ENCODE assay signal across 8 mouse cellular contexts in the genomic region with DNA sequence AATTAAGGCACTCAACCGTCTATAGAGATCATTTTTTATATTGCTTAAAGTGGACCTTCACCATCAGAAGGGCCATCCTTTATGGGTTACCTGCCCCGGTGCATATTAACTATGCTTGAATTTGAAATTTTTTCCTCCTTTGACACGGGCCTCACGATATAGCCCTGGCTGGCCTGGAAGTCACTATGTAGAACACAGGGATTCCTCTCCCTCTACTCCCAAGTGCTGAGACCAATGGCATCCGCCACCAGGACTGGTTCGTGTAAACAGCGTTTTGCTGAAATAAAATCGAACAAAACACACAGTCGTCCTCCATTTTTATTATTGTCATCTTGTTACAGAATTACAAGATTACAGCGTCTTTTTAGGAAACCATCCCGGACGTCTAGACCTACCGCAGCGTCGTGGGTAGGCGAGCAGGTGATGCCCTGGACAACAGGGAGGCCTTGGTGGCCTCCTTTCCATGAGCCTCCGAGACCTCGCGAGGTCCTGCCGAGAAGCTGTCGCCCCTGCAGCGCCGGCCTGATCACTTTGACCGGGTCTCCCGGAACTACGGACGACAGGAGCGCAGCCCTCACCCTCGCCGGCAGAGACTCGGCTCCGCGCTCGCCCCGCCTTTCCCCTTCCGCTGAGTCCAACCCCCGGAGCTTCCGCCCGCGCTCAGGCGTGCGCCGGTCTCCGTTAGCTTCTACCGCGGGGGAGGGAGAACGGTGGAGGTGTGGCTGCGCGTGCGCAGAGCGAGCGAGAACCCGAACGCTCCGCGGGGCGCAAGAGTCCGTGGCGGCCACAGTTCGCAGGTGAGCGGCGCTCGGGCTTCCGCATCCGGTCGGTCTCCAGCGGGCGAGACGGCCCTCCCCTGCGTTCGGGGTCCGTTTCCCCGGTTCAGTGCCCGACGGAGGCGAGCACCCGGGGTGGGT. TPM values are rescaled to one million over a fixed set of nuclear protein-coding genes. Genes with fewer than 3 reads are reported as not detected.
DNase-seq lines count a peak whose midpoint lies in the region; ATAC-seq and TF ChIP-seq lines count a peak whose summit lies in the region.

No protein-coding gene starts in this region.

- 3% methylated on average over 68 of the region's 77 CpGs for WGBS in forebrain, embryonic 14.5 days
- WGBS in lung, adult 2 months: 2% methylated on average over 77 of the region's 77 CpGs

- peaks cover 11% of the 10 kb centered on the region; the same call in 1 of the 2 replicates for H3K4me1 ChIP-seq in forebrain, embryonic 14.5 days (ENCODE audit: control insufficient read depth, insufficient read depth, low read length)
- no peaks in the 10 kb centered on the region; the same call in 1 of the 2 replicates for H3K4me1 ChIP-seq in lung, adult 2 months (ENCODE audit: control insufficient read depth, insufficient read depth, low read length)

- no peaks in the 10 kb centered on the region for H3K9me3 ChIP-seq in forebrain, embryonic 14.5 days (replicated peaks; ENCODE audit: control insufficient read depth, low read length)

- H3K36me3 ChIP-seq in forebrain, embryonic 14.5 days (ENCODE audit: control insufficient read depth, insufficient read depth, low read length): no peaks in the 10 kb centered on the region

- intact Hi-C loops in heart, postnatal 25 days (cut with DNase I): no loop called here

- H3K4me3 ChIP-seq in forebrain, embryonic 14.5 days (ENCODE audit: low read depth, low read length): peak overlapping the region; percentile 78
- peak overlapping the region; percentile 97 for H3K4me3 ChIP-seq in lung, adult 2 months (replicated peaks; ENCODE audit: extremely low read depth, low read depth, low read length)

- H3K27me3 ChIP-seq in forebrain, embryonic 14.5 days (replicated peaks; ENCODE audit: control insufficient read depth, insufficient read depth, low read length): no peaks in the 10 kb centered on the region

- H3K9ac ChIP-seq in forebrain, embryonic 14.5 days (ENCODE audit: low read length): peak overlapping the region; percentile 88

- peak; percentile 97 for DNase-seq in ES-CJ7 (ENCODE audit: low read depth, low spot score)
- peak; percentile 98 for DNase-seq in cerebellum, adult 11 months
- DNase-seq in forebrain, embryonic 14.5 days (ENCODE audit: low spot score): peak; percentile 97
- peak; percentile 94 for DNase-seq in heart, postnatal 25 days (ENCODE audit: low spot score)
- peak; percentile 95 to 96 for DNase-seq in layer of hippocampus, adult 18-20 months (ENCODE audit: low spot score in 2 of 2)
- DNase-seq in lung, adult 2 months: peak; percentile 96
- DNase-seq in thymus, adult 18-20 months: peak; percentile 96 to 97

- H3K4me2 ChIP-seq in forebrain, embryonic 14.5 days (ENCODE audit: low read length): peak overlapping the region; percentile 77

- peak; percentile 98 for ATAC-seq in forebrain, embryonic 14.5 days
- ATAC-seq in neutrophil, adult 5-6 weeks (ENCODE audit: extremely low read depth, insufficient number of reproducible peaks, low FRiP score, poor library complexity, severe bottlenecking): peak; percentile 95

- TF ChIP-seq POLR2A in lung, adult 2 months (IDR thresholded peaks at IDR 0.05; ENCODE audit: borderline replicate concordance, extremely low read depth, low read depth, low read length): peak; percentile 94

- no peak for TF ChIP-seq CTCF in lung, adult 2 months (IDR thresholded peaks at IDR 0.05; ENCODE audit: insufficient read depth, low read length)

- H3K27ac ChIP-seq in forebrain, embryonic 14.5 days (ENCODE audit: low read depth, low read length): peak overlapping the region; percentile 79

RNA-seq across cellular contexts. Expression of gene Snx25, which starts 11.3 kb away (rescaled TPM):
- polyA plus RNA-seq in forebrain, embryonic 14.5 days (2014; fragmentation: Nextera tagmentation; extraction: Ambion mirVana): 7.4 and 8.0 TPM in 2 replicates
- 10 to 100 TPM in 1 of 2 experiments, 1 to 10 TPM in 1; 9.6 to 11.4 TPM for total RNA-seq in heart, postnatal 25 days (2021)
- 10 to 100 TPM; 47.2 to 50.9 TPM for total RNA-seq in layer of hippocampus, adult 18-20 months (2021)
- polyA plus RNA-seq in lung, adult 2 months (2012; rRNA removed): 17.5 and 23.7 TPM in 2 replicates
- total RNA-seq in neutrophil, adult 5-6 weeks (2017): 34.4 and 35.5 TPM in 2 replicates

RNA-seq across cellular contexts. Expression of gene Cfap97, which starts 11.6 kb away (rescaled TPM):
- 20.8 and 23.0 TPM in 2 replicates for polyA plus RNA-seq in forebrain, embryonic 14.5 days (2014; fragmentation: Nextera tagmentation; extraction: Ambion mirVana)
- total RNA-seq in heart, postnatal 25 days (2021): 10 to 100 TPM; 11.5 to 12.9 TPM
- 10 to 100 TPM; 24.8 to 25.9 TPM for total RNA-seq in layer of hippocampus, adult 18-20 months (2021)
- polyA plus RNA-seq in lung, adult 2 months (2012; rRNA removed): 3.9 and 6.7 TPM in 2 replicates
- total RNA-seq in neutrophil, adult 5-6 weeks (2017): 22.3 and 25.0 TPM in 2 replicates

RNA-seq across cellular contexts. Expression of gene Slc25a4, which starts 47.9 kb away (rescaled TPM):
- polyA plus RNA-seq in forebrain, embryonic 14.5 days (2014; fragmentation: Nextera tagmentation; extraction: Ambion mirVana): 688 and 693 TPM in 2 replicates
- total RNA-seq in heart, postnatal 25 days (2021): 1,000 to 10,000 TPM; 5,468 to 5,495 TPM
- 100 to 1,000 TPM; 542 to 549 TPM for total RNA-seq in layer of hippocampus, adult 18-20 months (2021)
- polyA plus RNA-seq in lung, adult 2 months (2012; rRNA removed): 293 and 360 TPM in 2 replicates
- 26.7 and 45.7 TPM in 2 replicates for total RNA-seq in neutrophil, adult 5-6 weeks (2017)

Comparison
In these comparisons a context has a peak if more than half of its experiments do, and no peak if none do; other contexts are left out.
1. Peak in every context shown above with its lines: DNase-seq, ATAC-seq, H3K4me3 ChIP-seq and H3K27ac ChIP-seq.
2. RNA of gene Slc25a4, which starts 47.9 kb away (total RNA-seq): 5,468 to 5,495 TPM in heart, postnatal 25 days and 542 to 549 TPM in layer of hippocampus, adult 18-20 months; 26.7 to 45.7 TPM in neutrophil, adult 5-6 weeks; every median in the first group is over 10 times any median in the second.